Mouse (Mus musculus) ES-E14 (cell line): ENCODE measurements around the gene Zpr1.

Experiments used
- CHD2 ChIP-seq: IDR thresholded peaks from 2 replicates; pipeline ENCODE4 v1.6.1; 2014; ENCODE audit warnings: mild to moderate bottlenecking, low read depth, low read length, inconsistent platforms
- HCFC1 ChIP-seq: IDR thresholded peaks from 2 replicates; pipeline ENCODE4 v1.6.1; 2012; ENCODE audit warnings: low read length, inconsistent platforms, borderline replicate concordance; ENCODE audit not compliant: insufficient read depth
- ZC3H11A ChIP-seq: IDR thresholded peaks from 2 replicates; pipeline ENCODE4 v1.6.1; 2012; ENCODE audit warnings: low read depth, mild to moderate bottlenecking, inconsistent platforms, low read length, borderline replicate concordance
- ZNF384 ChIP-seq: IDR thresholded peaks from 2 replicates; pipeline ENCODE4 v1.6.1; 2012; ENCODE audit warnings: low read depth, low read length, inconsistent platforms

GRCm38 (mm10) chr9:46259111-46259510 lies 13.8 kb upstream of the Zpr1 start:
- TF ChIP-seq ZNF384 (no peak), CHD2 (no peak), ZC3H11A (no peak), HCFC1 (no peak)
